Mouse (Mus musculus): Measurements from ENCODE around the gene Zbtb17. TPM values are rescaled to one million over a fixed set of nuclear protein-coding genes. Genes with fewer than 3 reads are reported as not detected.

The Zbtb17 gene
- polyA plus RNA-seq (2015; fragmentation: Nextera tagmentation; extraction: Ambion mirVana), result 9.5 and 11.4 TPM in 2 replicates

- Histone ChIP-seq H3K4me2 (peak within 1 kb of the TSS; percentile 92), H3K9me3 (replicated peaks) (no peaks in the 10 kb centered on the region), H3K36me3 (peaks cover 32% of the 10 kb centered on the region), H3K9ac (peak within 1 kb of the TSS; percentile 91), H3K4me3 (replicated peaks) (peak within 1 kb of the TSS; percentile 99), H3K27ac (peak within 1 kb of the TSS; percentile 64), H3K4me1 (replicated peaks) (peaks cover 31% of the 10 kb centered on the region), H3K27me3 (no peaks in the 10 kb centered on the region)
- under 1% methylated on average over 81 of the region's 102 CpGs for WGBS (ENCODE audit: insufficient replicate concordance)
- DNase-seq (peak; percentile 85), ATAC-seq (ENCODE audit: low read depth) (peak; percentile 89)
Measured at GRCm38 (mm10) chr4:141444451-141445327, at the start of gene Zbtb17. Gene Zbtb17 (plus strand): TSS chr4:141444654.

DNA sequence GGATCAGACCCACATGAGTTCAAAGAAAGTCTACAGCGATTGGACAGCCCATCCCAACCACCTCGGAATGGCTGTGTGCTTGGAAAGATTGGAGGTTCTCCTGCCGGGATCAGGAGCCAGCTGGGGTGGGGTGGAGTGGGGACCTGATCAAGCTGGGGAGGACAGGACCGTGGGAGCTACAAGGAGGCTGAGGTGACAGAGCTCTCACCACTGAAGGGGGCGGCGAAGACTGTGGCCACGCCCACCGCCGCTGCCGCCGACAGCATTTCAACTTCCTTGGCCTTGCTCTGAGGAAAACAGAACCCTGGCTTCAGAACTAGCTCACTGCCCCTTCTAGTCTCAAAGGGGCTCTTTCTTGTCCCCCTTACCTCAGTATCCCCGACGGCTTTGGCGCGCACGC is 49.7 kb upstream of the Zbtb17 start:
- no peaks in the 10 kb centered on the region for H3K9me3 ChIP-seq (replicated peaks)
- H3K27ac ChIP-seq, result no peak overlapping the region
- WGBS (ENCODE audit: insufficient replicate concordance), result 15% methylated on average over 16 of the region's 16 CpGs
- no peak overlapping the region for H3K4me3 ChIP-seq (replicated peaks)
- no peak overlapping the region for H3K9ac ChIP-seq
- H3K36me3 ChIP-seq, result no peaks in the 10 kb centered on the region
- peaks cover 25% of the 10 kb centered on the region for H3K27me3 ChIP-seq
- DNase-seq, result no peak
- H3K4me1 ChIP-seq (replicated peaks), result no peaks in the 10 kb centered on the region
- no peak for ATAC-seq (ENCODE audit: low read depth)
- H3K4me2 ChIP-seq, result no peak overlapping the region

- no peaks in the 10 kb centered on the region for H3K36me3 ChIP-seq
- H3K9ac ChIP-seq, result no peak overlapping the region
- H3K4me3 ChIP-seq (replicated peaks), result no peak overlapping the region
- WGBS (ENCODE audit: insufficient replicate concordance), result 61% methylated on average over 12 of the region's 12 CpGs
- H3K27ac ChIP-seq, result no peak overlapping the region
- no peak for ATAC-seq (ENCODE audit: low read depth)
- H3K4me2 ChIP-seq, result no peak overlapping the region
- H3K9me3 ChIP-seq (replicated peaks), result no peaks in the 10 kb centered on the region
- H3K27me3 ChIP-seq, result peaks cover 23% of the 10 kb centered on the region
- no peak for DNase-seq
- no peaks in the 10 kb centered on the region for H3K4me1 ChIP-seq (replicated peaks)
Measured at GRCm38 (mm10) chr4:141397861-141398260, 46.6 kb upstream of the Zbtb17 start.

DNA sequence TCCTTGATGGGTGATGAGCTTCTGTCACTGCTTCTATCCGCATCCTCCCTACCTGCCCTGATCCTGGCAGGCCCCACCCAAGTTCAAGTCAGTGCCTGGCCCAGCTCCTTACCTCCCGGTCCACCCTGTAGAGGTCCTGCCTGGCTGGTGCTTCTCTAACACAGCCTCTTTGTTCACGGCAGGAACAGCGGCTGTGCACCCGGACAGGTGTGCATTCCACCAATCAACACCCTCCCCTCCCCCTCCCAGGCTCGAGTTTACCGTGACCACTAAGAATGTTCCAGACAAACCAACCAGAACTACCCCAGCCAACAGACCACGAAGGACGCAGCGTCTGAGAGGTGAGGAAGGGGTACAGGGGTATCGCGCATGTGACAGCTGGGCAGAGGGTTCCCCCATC is 45.9 kb upstream of the Zbtb17 start, which contains the start of gene Clcnka:
TSS of gene Clcnka (minus strand) at position 180 of the 400 bp plus-strand sequence.
- 56% methylated on average over 12 of the region's 12 CpGs for WGBS (ENCODE audit: insufficient replicate concordance)
- H3K27me3 ChIP-seq, result peaks cover 23% of the 10 kb centered on the region
- no peak within 1 kb of the TSS for H3K9ac ChIP-seq
- H3K4me1 ChIP-seq (replicated peaks), result no peaks in the 10 kb centered on the region
- H3K4me2 ChIP-seq, result no peak within 1 kb of the TSS
- no peak within 1 kb of the TSS for H3K4me3 ChIP-seq (replicated peaks)
- H3K9me3 ChIP-seq (replicated peaks), result no peaks in the 10 kb centered on the region
- no peak within 1 kb of the TSS for H3K27ac ChIP-seq
- ATAC-seq (ENCODE audit: low read depth) (no peak), DNase-seq (no peak)
- no peaks in the 10 kb centered on the region for H3K36me3 ChIP-seq

GRCm38 (mm10) chr4:141400171-141400570 is 44.3 kb upstream of the Zbtb17 start:
- Histone ChIP-seq H3K4me3 (replicated peaks) (no peak overlapping the region), H3K27me3 (peaks cover 21% of the 10 kb centered on the region), H3K4me1 (replicated peaks) (no peaks in the 10 kb centered on the region), H3K36me3 (no peaks in the 10 kb centered on the region), H3K9me3 (replicated peaks) (no peaks in the 10 kb centered on the region), H3K27ac (no peak overlapping the region), H3K9ac (no peak overlapping the region), H3K4me2 (no peak overlapping the region)
- ATAC-seq (ENCODE audit: low read depth) (no peak), DNase-seq (no peak)
- 70% methylated on average over 15 of the region's 15 CpGs for WGBS (ENCODE audit: insufficient replicate concordance)

GRCm38 (mm10) chr4:141404518-141405313 is 39.7 kb upstream of the Zbtb17 start:
- no peaks in the 10 kb centered on the region for H3K36me3 ChIP-seq
- H3K4me2 ChIP-seq, result no peak overlapping the region
- DNase-seq (peak; percentile 58), ATAC-seq (ENCODE audit: low read depth) (peak; percentile 45)
- no peak overlapping the region for H3K27ac ChIP-seq
- H3K4me3 ChIP-seq (replicated peaks), result no peak overlapping the region
- H3K27me3 ChIP-seq, result peaks cover 17% of the 10 kb centered on the region
- 12% methylated on average over 15 of the region's 15 CpGs for WGBS (ENCODE audit: insufficient replicate concordance)
- H3K9ac ChIP-seq, result no peak overlapping the region
- no peaks in the 10 kb centered on the region for H3K9me3 ChIP-seq (replicated peaks)
- no peaks in the 10 kb centered on the region for H3K4me1 ChIP-seq (replicated peaks)

GRCm38 (mm10) chr4:141405314-141405622 is 39.2 kb upstream of the Zbtb17 start:
- Histone ChIP-seq H3K4me3 (replicated peaks) (no peak overlapping the region), H3K4me2 (no peak overlapping the region), H3K36me3 (no peaks in the 10 kb centered on the region), H3K27me3 (peaks cover 17% of the 10 kb centered on the region), H3K27ac (no peak overlapping the region), H3K9ac (no peak overlapping the region), H3K4me1 (replicated peaks) (no peaks in the 10 kb centered on the region), H3K9me3 (replicated peaks) (no peaks in the 10 kb centered on the region)
- ATAC-seq (ENCODE audit: low read depth), result no peak
- no peak for DNase-seq
- WGBS (ENCODE audit: insufficient replicate concordance), result 64% methylated on average over 3 of the region's 3 CpGs

DNA sequence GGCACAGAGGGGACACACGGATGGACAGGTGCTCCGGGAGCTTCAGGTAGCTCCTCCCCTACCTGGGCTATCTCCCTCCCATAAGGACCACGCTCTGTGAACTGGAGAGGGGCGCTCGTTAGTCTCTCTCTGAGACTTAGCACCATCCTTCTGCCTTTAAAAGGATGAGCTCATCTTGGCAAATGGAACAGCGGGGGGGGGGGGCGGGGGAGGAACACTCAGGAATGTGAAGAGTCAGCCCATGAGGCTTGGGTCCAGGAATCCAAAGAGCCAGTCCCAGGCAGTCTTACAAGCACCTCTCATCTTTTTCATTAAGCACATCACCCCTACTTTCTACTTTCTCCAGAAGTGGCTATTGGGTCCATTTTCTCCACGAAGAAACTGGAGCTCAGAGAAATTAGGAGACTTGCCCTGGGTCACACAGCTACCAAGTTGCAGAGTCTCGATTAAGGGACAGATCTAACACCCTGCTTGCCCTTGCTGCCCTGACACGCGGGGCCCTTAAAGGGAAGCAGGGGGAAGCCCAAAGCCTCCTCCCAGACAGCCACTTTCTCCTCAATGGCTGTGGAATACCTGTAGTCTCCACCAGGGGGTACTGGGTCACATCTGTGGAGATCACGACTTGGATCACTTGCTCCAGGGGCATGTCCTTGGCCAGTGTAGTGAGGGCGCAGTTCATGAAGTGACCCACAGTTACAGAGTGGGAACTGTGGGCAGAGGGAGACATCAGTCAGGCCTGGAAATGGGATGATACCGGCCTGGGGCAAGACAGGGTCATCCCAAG is 37.7 kb upstream of the Zbtb17 start:
- DNase-seq (no peak), ATAC-seq (ENCODE audit: low read depth) (no peak)
- H3K4me1 ChIP-seq (replicated peaks), result no peaks in the 10 kb centered on the region
- peaks cover 21% of the 10 kb centered on the region for H3K27me3 ChIP-seq
- no peak overlapping the region for H3K4me2 ChIP-seq
- no peaks in the 10 kb centered on the region for H3K36me3 ChIP-seq
- H3K9me3 ChIP-seq (replicated peaks), result no peaks in the 10 kb centered on the region
- no peak overlapping the region for H3K4me3 ChIP-seq (replicated peaks)
- no peak overlapping the region for H3K9ac ChIP-seq
- H3K27ac ChIP-seq, result no peak overlapping the region
- WGBS (ENCODE audit: insufficient replicate concordance), result 37% methylated on average over 14 of the region's 14 CpGs

GRCm38 (mm10) chr4:141408577-141408976 is 35.9 kb upstream of the Zbtb17 start:
- Histone ChIP-seq H3K4me2 (no peak overlapping the region), H3K9ac (no peak overlapping the region), H3K4me1 (replicated peaks) (no peaks in the 10 kb centered on the region), H3K27ac (no peak overlapping the region), H3K27me3 (peaks cover 21% of the 10 kb centered on the region), H3K36me3 (no peaks in the 10 kb centered on the region), H3K4me3 (replicated peaks) (no peak overlapping the region), H3K9me3 (replicated peaks) (no peaks in the 10 kb centered on the region)
- DNase-seq (no peak), ATAC-seq (ENCODE audit: low read depth) (no peak)
- WGBS (ENCODE audit: insufficient replicate concordance), result 66% methylated on average over 3 of the region's 3 CpGs

DNA sequence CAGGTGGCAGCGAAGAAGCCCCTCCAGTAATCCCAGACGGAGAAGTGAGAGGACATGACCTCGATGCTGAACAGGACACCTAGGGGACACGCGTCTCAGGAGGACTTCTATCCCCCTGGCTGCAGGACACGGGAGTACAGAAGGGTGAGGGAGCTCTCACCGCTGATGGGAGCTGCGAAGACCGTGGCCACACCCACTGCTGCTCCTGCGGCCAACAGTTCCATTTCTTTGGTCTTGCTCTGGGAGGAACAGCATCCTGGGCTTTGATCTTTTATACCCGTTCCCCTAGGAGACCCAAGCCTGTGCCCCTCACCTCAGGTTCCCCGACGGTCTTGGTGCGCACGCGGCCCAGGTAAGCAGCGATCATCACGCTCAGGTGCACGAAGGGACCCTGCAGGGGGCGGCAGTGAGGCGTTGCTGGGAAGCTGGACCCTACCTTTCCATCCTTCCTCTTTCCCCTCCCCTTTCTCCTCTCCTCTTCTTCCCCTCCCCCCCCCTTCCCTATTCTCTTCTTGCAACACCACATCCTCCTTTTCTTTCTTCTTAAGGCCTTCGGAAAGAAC is 32.9 kb upstream of the Zbtb17 start:
- Histone ChIP-seq H3K9me3 (replicated peaks) (no peaks in the 10 kb centered on the region), H3K4me3 (replicated peaks) (no peak overlapping the region), H3K4me2 (no peak overlapping the region), H3K36me3 (no peaks in the 10 kb centered on the region), H3K27me3 (peaks cover 12% of the 10 kb centered on the region; the same call in 1 of the 2 replicates), H3K4me1 (replicated peaks) (no peaks in the 10 kb centered on the region), H3K27ac (no peak overlapping the region), H3K9ac (no peak overlapping the region)
- 25% methylated on average over 22 of the region's 22 CpGs for WGBS (ENCODE audit: insufficient replicate concordance)
- DNase-seq, result no peak
- ATAC-seq (ENCODE audit: low read depth), result no peak

DNA sequence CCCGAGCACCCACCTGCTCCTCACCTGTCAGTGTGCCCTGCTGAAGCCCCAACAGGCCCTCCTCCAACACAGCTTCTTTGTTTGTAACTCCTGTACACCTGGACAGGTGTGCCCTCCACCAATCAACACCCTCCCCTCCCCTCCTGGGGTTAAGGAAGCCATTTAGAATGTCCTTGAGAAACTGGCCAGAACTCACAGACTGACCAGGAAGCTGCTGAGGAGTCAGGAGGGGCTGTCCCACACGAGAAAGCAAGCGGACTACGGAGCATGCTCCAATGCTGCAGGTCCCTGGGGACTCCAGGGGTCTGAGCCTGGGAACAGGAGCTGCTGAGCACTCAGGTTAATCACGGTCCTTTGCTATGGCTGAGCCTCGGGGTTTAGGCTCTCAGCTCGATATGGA is 28.5 kb upstream of the Zbtb17 start, which contains the start of gene Clcnkb:
TSS of gene Clcnkb (minus strand) at position 91 of the 400 bp plus-strand sequence.
- no peak within 1 kb of the TSS for H3K9ac ChIP-seq

More for the DNA sequence above, 28.5 kb upstream of the Zbtb17 start, which contains the start of gene Clcnkb:
- DNase-seq (no peak), ATAC-seq (ENCODE audit: low read depth) (no peak)
- H3K27me3 ChIP-seq, result peaks cover 9% of the 10 kb centered on the region; the same call in 1 of the 2 replicates
- no peaks in the 10 kb centered on the region for H3K36me3 ChIP-seq
- no peak within 1 kb of the TSS for H3K27ac ChIP-seq
- H3K4me1 ChIP-seq (replicated peaks), result peaks cover 7% of the 10 kb centered on the region
- H3K9me3 ChIP-seq (replicated peaks), result no peaks in the 10 kb centered on the region
- H3K4me2 ChIP-seq, result no peak within 1 kb of the TSS
- WGBS (ENCODE audit: insufficient replicate concordance), result 45% methylated on average over 7 of the region's 7 CpGs
- no peak within 1 kb of the TSS for H3K4me3 ChIP-seq (replicated peaks)

Data from liver, embryonic 13.5 days (tissue).